Mouse (Mus musculus): ENCODE results near the gene Rbm20.

DNA sequence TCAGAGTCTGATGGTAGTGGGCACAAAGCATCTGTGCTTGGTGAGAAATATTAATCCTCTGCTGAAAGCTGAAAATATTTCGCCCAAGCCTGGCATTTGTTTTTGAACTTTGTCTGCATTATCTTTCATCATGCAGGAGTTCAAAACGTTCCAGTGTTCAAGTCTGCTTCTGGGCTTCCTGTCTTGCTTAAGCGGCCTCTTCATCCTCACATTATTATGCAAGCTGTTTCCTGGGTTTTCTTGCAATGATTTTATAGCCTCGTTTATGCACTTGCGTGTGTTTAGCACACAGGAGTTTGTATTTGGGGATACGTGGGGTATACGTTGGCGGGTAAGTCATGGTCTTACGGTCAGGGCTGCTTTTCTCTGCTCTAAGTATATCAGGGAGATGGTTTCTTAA is 211.2 kb downstream of the Rbm20 start:
- TF ChIP-seq CTCF (IDR thresholded peaks at IDR 0.05; ENCODE audit: low read depth) (no peak), EP300 (optimal IDR thresholded peaks at IDR 0.05) (no peak)

Data from stomach, postnatal 0 days (tissue).